Mouse (Mus musculus): ENCODE results near the gene P2rx3.

DNA sequence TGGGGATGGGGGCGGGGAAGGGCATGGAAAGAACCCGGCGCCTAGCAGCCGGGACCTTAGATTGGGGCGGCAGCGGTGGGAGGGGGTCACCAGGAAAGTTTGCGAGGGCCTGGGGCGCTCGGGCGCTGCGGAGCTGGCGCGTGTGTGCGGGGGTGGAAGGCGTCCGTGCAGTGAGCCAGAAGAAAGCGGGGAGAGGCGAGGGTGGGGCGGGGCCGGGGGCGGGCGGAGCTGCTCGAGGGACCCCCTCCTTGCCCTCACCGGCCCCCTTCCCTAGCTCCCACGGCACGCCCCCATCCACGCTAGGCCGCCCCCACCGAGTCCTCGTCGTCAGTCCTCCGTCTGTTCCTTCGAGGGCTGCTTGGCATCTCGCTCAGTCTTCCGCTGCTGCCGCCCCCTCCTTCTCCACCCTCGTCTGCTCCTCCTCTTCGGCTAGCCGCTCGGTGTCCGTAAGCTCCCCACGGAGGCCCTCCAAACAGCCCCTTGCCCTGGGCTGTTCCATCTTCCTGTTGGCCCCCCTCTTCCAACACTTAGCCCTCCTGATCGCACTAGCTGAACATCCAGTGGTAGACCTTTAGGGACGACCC, 11.0 kb upstream of the P2rx3 start:
- TF ChIP-seq GATA1 (IDR thresholded peaks at IDR 0.05; ENCODE audit: borderline replicate concordance, low read length) (no peak), FLI1 (IDR thresholded peaks at IDR 0.05; ENCODE audit: low read length) (no peak)

All from megakaryocyte, embryonic 14.5 days (primary cell).